Mouse (Mus musculus): ENCODE results near the gene Cdh12.
"Not testable (repeated sequence)": the region's sequence is repeated elsewhere in the genome, so short reads cannot be mapped to it uniquely, and the experiment has no call there.

Gene Cdh12

DNA sequence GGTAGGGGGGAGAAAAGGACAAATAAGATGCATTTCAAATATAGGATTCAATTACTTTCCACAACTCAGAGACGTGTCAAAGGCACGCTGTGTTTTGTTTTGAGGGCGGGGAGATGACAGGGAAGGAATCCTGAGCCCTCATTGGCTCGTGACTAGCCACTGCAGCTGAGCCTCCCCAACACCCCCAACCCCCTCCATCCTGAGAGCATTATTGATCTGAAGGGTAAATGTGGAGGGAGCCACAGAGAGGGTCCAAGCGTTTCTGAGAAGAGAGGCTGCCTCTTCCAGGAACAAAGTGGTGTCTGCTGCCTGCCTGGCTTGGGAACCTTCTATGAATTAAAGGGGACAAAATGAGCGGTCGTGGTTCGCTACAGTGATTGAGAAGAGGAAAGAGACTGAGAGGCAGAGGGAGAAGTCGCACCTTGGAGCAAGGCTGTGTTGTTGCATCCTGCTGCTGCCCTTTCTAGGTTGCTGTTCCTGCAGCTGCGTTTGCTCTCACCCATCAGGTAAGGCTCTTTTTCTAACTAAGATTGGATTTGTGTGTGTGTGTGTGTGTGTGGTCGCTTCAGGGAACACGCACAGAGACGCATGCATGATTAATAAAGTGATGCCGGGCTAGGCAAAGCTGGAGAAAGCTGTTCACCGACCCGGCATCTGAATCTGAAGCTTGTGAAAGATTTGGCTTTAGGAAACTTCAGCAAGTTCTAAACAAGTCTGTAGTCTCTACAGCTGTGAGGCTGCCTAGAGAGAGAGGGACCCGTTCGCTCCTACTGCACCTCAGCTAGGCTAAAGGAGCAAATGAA is at the start of gene Cdh12:
Cdh12 (plus strand) TSS at position 405 of the 803 bp plus-strand sequence.
- DNase-seq, result no peak

DNA sequence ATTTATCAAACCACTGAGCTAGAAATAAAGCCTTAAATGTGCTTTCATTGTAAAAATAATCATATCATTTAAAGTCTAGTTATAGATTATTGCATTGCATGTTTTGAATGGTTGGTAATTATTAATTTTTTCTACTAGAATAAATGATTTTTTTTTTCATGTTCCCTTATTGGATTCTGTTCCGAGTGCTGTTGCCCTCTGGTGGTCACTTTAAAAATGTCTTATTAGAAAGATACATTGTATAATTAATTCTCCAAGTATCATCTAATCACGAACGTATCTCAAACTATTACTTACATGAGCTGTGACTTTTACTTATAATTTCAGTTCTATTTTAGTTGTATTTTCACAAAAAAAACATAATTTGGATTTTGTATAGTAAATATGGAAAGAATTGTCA is 45.5 kb upstream of the Cdh12 start:
- peak; percentile 2 for DNase-seq

DNA sequence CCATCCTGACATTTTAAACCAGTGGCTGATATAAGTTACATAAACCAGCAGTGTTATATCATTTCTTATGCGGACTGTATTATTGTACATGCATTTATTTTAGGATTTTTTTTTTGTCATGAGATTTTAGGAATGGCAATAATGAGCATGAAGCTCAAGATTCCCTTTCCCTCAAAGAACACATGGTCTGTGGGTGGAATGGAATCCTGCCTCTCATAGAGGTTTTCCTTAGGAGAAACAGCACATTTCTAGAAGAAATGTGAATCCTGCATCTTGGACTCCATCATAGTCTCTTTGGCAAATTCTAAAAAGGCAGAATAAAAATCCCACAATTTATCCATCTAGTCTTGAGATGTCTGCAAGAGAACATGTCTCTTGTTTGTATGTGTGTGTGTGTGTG is 35.7 kb upstream of the Cdh12 start:
- no peak for DNase-seq

DNA sequence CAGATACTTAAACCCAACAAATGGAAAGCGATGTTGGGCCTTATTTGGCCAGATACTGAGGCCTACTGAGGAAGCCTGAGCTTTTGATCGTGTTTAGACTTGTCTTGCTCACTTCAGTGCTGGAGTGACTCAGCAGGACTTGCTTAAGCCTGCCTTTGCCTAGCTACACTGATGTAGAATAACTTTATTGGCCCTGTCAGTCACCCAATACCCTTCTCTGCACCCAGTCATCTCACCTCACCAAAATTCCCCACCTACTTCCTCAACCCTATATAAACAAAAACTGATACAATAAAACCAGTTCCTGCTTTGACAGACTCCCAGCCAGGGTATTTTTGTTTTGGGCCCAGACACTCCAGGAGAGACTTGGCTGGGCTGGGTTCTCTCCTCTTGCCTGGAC is 12.7 kb upstream of the Cdh12 start:
- DNase-seq, result no peak

DNA sequence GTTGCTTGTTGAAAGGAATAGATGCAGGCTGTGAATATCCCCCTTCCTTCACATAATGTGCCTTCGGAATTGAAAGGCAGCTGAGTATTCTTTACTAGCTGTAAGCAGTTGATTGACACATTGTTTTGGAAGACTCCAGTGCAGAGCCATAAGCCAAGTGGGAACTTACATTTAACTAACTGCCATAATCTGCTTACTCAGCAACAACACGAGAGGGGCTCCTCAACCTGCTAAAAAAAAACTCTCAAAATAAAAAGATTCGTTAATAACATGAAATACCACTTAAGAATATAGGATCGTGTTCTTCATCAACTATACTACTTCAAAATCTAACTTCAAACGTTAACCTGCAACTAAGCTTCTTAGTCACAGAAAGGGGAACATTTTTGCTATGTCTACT is 1.5 kb downstream of the Cdh12 start:
- no peak for DNase-seq

DNA sequence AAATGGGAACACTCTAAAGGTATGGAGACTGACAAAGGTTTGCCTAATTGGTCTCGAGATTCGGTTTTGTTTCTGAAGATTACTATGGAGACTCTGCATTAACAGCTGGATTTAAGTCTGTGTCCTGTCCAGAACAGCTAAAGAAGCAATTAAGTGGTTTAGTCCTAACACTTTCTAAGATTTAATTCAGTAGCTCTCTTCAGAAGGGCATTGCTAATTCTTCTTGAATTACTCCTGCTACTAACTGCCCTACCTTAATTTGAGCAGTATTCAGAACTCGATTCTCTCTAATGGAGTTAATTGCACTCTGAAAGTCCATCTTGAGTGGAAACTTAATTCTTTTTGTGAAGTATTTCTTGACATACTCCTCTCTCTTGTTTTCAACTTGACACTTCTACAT is 9.4 kb downstream of the Cdh12 start:
- DNase-seq, result no peak

DNA sequence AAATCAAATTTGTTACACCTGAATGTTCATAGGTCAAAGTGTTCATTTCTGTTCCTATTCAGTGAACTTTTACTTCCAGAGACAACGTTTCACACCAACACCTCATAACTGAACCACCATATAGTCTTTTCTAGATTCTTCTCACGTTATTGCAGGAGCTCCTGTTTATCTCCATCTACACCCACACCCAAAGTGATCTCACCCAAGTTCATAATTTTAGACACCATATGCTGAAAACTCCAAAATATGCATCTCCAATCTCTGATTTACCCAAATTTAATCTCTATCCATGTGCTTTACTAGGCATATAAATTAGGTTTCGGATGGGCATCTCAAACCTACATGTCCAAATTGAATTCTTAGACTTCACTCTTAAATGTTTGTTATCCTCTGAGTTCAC is 13.4 kb downstream of the Cdh12 start:
- DNase-seq, result no peak

DNA sequence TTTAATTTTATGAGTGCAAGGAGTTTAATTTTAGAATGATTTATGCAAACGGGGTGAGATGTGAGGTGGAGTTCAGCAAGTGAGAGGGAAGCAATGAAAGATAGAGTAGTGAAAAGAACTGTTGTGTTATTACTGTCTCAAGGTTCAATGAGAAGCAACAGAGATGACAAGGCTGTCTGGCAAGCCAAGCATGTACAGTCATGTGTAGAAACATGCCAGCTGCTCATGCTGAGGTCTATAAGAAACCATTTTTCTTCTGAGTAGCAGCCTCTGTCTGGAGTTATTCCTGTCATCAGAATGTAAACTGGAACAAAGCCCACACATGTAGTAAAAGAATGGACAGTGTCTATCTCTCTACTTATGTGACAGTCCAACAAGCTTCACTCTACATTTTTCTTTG is 14.5 kb downstream of the Cdh12 start:
- DNase-seq, result no peak

DNA sequence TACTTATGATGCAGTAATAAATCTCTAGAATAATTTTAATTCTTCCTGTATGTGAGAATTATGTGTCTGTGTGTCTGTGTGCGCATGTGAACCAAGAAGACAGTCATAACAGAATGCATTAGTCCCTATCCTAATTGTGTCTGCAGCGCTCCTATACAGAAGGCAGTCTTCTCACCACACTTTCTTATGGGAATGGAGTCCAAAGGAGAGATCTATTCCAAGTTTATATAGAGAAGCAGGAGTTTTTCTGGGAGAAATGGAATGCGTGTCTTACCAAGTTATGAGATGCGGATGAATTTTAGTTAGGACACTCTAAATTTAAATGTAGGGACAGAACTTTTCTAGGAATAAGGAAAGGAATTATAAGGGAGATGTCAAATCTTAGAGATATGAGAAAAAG is 101.9 kb downstream of the Cdh12 start:
- DNase-seq, result no peak

DNA sequence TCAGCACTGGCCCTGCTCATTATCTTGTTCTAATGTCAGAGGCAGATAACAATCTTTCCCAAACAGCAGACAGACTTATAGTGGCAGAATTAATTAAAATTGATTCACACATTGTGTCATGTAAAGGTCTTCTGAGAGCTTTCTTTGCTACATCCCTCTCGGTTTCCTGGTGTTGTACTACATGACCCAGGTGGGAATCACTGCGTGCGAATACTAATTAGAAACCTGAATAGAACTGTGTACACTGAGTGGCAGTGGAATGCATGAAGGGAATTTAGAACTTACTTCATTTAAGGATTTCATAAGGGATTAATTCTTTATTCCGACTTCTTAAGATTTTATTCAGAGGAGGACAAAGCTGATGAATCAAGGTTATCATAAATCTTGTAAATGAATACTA is 121.9 kb downstream of the Cdh12 start:
- DNase-seq, result no peak

DNA sequence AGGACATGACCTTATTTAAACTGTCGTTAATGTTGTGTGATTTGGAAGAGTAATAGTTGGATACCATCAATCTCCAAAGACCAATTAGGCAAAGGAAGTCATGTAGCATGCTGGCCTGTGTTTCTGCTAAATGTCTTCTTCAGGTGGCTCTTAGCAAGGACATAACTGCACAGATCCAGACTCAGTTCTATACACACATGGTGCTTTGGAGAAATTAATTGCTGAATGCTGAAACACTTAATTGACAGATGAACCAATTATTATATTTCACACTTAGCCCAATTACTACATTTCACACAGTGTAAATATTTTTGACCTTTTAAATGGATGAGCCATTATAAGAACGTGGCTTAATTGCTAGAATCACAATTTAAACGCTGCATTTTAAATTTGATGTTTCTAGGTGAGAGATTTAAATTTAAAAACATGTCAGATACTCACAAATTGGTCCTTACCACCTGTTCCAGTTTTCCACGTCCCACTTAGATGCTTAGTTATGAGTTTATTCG is 133.6 kb downstream of the Cdh12 start:
- DNase-seq, result no peak

DNA sequence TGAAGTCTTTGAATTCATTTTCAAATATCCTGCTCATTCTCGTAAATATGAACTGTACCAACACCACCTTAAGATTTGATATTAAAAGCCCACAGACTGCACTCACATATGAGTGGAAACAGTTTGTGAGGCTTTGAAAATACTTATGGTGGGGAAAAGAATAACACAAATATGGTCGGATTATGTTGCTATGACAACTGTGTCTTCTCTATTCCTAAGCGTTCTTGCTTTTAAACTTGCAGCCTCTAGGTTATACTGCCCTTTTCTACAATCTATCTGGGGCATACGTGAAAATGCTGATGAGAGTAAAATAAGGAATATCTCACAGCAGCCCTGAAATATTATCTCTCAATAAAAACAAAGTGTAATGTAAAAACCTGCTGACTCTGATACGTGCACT is 142.5 kb downstream of the Cdh12 start:
- DNase-seq, result no peak

DNA sequence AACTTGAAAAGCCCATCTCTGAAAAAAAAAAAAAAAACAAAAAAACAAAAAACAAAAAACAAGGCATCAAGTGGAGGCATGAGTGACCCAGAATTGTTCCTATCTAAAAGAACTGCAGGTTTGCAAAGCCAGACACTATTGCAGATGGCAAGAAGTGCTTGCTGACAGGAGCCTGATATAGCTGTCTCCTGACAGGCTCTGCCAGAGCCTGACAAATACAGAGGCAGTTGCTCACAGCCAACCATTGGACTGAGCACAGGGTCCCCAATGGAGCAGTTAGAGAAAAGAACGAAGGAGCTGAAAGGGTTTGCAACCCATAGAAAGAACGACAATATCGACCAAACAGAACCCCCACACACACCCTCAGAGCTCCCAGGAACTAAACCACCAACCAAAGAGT is 156.7 kb downstream of the Cdh12 start:
- not testable (repeated sequence) for DNase-seq

DNA sequence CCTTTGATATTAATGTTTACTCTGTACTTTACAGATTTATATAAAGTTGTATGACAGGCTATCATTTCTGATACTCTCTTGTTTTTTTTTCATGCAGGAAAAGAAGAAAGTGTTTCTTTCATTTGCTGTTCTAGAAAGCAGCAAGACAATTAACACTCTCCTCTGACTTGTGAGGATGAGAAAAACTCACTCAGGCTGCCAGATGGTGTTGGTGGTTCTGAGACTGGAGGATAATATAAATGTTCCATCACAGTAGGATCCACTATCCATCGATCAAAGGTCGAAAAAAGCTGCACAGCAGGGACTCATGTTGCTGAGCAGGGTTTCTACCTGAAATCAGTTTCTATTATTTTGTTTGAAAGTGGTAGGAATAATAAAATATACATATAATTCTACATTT is 185.5 kb downstream of the Cdh12 start:
- DNase-seq, result no peak

DNA sequence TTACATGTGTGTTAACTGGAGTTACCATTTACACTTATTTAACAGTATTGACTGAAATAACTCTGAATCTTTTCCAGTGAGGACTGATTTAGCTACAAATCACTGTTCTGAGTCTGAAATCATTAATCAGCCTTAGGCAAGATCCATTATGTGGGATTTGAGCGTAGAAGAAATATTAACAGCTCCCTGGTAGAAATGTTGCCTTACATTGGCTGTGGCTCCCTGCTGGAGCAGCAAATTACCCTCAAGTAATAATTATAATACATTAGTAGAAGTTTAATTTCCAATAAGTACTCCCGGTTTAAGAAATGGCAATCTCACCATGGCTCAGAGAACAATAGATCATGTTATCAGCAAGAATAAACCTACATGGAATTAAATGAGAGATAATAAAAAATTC is 190.1 kb downstream of the Cdh12 start:
- DNase-seq, result no peak

DNA sequence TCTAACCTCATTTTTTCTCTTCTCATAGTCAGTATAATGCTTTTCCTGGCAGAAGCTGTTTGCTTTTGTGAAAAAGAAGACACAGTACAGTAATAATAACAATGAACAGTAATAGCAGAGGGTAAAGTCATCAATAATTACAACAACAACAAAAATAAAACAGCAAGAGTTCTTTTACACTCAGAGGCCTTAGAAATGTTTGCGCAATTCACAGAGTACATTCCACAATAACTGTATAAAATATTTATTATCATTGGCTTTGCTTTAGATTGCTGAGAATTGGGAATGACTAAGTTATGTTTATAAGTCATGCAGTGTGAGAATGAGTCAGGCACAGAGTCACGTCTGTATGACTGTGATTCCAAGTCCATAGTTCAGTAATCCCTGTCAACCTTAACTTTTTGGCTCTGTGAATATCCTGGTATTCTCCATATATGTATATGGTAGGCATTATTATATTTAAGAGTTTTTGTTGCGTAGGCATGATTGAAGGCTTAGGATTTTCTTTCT is 193.9 kb downstream of the Cdh12 start:
- no peak for DNase-seq

DNA sequence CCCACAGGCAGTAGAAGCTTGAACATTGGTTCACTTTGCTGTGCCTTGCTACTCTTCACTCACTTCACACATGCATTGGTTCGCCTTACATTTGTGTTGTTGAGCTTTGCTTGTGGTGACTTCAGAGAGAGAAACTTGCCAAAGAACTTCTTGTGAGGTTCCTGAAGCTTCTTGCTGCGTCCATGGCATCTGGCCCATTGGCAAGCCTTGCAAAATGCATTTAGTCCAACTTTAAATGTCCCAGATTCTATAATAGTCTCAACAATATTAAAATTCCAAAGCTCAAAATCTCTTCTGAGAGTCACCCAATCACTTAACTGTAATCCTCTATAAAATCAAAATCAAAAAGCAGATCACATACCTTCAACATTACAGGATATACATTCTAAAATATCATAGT is 211.2 kb downstream of the Cdh12 start:
- no peak for DNase-seq

DNA sequence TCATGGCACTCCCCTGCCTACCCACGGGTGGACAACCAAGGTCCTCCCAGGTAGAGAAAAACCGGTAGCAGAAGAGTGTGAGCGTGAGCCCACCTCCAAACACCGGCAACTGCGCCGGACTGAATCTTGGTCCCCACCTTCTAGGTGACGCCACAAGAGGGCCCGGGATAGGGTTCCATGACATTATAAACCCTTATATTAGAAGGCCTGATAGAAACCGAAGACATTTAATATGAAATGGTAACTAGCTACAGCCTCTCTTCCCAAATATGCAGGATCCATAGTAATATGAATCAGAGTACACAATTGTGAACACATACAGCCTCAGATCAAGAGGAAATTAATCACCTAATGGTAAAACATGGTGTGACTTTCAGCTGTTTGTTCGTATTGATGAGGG is 217.6 kb downstream of the Cdh12 start, which contains the start of gene Acot10:
Acot10 (minus strand) TSS at position 101 of the 400 bp plus-strand sequence.
- DNase-seq, result no peak

DNA sequence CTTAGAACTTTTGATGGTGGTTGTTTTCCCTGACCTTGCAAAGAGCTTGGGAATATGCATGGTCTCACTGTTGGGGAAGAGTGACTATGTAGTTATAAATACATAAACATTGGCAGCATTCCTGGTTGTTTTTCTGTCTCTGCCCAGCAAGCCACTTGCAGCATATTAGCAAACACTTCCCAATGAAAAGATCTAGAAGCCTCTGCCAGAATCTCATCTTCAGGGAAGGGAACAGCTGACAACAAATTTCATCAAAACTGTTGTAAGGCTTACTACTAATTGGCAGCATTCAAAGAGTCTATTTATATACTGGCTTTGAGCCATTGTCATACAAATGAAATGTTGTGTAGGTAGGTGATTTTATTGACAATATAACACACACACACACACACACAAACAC is 218.3 kb downstream of the Cdh12 start:
- DNase-seq, result no peak

DNA sequence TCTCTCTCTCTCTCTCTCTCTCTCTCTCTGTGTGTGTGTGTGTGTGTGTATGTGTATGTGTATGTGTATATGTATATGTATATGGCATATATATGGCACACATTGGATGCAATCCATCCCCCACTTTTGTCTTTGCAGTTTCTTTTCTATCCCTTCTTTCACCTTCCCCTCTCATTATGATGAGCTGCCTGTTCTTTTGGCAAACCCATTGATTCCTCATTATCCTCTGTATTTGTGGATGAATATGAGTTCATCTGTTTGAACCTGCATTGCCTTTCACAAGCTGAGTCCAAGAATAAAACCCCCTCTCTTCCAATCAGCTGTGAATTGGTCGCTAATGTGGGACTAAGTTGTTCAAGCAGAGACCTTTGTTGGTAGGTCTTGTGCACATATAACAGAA is 218.9 kb downstream of the Cdh12 start:
- DNase-seq, result no peak

DNA sequence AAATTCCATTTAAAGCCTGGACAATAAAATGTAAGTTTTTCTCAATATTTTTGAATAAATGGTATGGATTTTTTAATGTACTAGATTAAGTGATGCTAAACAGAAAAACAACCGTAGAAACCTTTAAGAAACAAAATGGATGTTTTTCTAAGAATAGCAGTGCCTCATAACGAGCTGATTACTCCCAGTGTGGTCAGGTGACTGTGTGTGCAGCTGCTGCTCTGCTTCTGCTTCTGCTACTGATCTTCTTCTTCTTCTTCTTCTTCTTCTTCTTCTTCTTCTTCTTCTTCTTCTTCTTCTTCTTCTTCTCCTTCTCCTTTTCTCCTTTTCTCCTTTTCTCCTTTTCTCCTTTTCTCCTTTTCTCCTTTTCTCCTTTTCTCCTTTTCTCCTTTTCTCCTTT is 220.4 kb downstream of the Cdh12 start:
- DNase-seq, result not testable (repeated sequence)

DNA sequence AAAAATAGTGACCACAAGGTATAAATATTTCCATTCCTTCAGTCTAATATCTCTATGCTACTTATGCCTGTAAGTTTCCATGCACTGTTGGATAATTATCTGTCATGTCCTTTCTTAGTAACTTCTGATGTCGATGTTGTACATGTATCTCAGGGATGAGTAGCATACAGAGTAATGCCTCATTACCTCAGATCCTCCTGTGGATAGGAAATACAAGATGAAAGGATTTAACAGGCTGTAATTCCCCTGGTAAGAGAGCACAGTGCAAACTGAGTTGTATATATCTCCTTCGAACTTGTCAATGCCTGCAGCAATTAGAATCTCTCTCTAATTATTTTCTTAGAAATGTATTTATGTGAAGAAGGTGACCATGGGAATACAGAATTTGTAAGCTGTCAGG is 233.7 kb downstream of the Cdh12 start:
- no peak for DNase-seq

DNA sequence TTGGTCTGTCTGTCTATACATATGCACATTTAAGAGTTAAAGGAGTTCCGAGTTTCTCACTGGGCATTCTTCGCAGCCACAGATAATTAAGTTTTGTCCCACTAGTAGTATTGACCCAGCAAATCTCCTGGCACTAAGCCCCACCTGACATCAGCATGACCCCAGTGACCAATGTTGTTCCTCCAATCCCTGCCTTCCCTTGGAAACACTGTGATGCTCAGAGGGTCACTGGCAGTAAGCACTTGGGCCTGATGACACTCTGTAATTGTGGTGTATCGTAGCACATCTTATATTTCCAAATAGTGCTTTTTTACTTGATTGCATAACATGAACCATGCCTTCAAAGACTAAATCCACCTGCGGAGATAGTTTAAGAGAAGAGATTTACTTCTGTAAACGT is 235.1 kb downstream of the Cdh12 start:
- no peak for DNase-seq

DNA sequence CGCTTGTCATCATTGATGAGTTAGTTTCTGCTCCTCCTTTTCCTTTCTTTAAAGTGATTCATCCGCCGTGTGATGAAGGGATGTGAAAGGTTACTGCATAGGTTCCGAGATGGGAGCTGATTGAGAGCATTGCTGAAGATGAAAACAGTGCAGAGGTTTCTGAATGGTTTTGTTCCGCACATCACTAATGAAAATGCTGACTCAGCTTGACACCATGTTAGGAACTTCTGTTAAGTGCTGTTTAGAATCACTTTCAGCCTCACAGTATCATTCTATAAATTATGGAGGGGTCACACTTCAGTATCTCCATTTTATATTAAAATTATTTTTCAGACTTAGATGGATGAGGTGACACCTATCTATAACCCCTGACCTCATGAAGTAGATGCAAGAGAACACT is 247.2 kb downstream of the Cdh12 start:
- no peak for DNase-seq

DNA sequence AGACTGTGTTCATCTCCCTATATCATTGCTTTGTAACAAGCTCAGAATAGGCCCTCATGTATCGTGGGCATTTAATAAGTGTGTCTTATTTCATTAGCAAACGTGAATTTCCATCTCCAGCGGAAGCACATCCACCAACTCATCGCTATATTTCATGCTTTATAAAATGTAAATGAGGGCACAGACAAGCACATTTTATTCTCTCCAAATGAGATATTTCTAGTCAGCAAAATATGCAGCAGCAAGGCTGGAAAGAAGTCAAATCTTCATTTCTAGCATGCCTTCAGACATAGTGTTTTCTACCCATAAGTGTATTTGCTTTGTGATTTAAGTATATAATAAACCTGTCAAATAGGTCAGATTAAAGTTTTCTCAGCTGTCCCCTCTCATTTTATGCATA is 262.8 kb downstream of the Cdh12 start:
- DNase-seq, result no peak

Measured in kidney, adult 9 months (tissue).